Mouse (Mus musculus) erythroblast, embryonic 14.5 days (primary cell): ENCODE results near the gene Hist1h4j.

ENCODE experiments used
- GATA1 ChIP-seq: IDR thresholded peaks from 2 replicates; pipeline ENCODE4 v1.6.1; 2012; ENCODE audit warnings: low read length, inconsistent platforms, mixed read lengths
- TAL1 ChIP-seq: IDR thresholded peaks from 3 replicates; pipeline ENCODE4 v1.6.1; 2012; ENCODE audit warnings: low read length, inconsistent platforms, mixed read lengths

- TF ChIP-seq GATA1 (no peak), TAL1 (no peak)
Measured at GRCm38 (mm10) chr13:21749387-21750158, 14.7 kb downstream of the Hist1h4j start.
